Mouse (Mus musculus) kidney, adult 2 months (tissue): Measurements from ENCODE around the gene Cyb561.

Experiments
- CTCF ChIP-seq: fragments of 200-500 bp; conservative IDR thresholded peaks from 2 replicates; pipeline ENCODE4 v1.5.1; 2011; ENCODE audit warnings: low read depth, mild to moderate bottlenecking, control low read depth, low read length, moderate library complexity, mixed read lengths; ENCODE audit not compliant: insufficient read depth, insufficient read length
- POLR2A ChIP-seq: fragments of 200-500 bp; IDR thresholded peaks from one replicate; pipeline ENCODE4 v1.6.1; 2011; ENCODE audit warnings: low read depth, low read length, control low read depth

DNA sequence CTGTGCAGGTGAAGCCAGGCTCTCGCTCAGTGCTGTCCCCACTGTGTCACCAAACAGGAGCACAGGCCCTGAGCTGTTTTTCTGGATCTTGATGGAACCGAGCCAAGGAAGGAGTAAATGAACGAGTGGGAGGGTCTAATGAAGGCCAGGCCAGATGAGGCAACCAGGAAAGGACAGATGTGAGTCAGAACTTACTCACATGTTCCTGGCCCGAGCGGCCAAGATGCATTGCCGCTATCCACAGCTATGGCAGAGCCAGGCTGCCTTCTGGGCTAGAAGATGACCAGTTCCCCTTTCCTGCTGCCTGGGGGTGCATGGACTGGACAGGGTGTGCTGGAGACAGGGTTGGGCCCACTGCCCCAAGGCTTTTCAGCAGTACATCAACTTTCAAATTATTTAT lies 266 bp upstream of the Cyb561 start:
- TF ChIP-seq CTCF (no peak), POLR2A (no peak)
